ENCODE assay signal across 13 mouse cellular contexts in genomic region chr3:105900716-105901115, GRCm38 (mm10). TPM values are rescaled to one million over a fixed set of nuclear protein-coding genes. Genes with fewer than 3 reads are reported as not detected.
DNase-seq lines count a peak whose midpoint lies in the region; ATAC-seq and TF ChIP-seq lines count a peak whose summit lies in the region.
"Had no signal": no experiment of that assay in that cellular context is flagged by ENCODE, and none has a peak within 500 bp of the region (broad histone marks: within the 10 kb centered on the region; RNA-seq: fewer than 3 reads in every experiment).

No protein-coding gene starts in this region.

- H3K27ac ChIP-seq in kidney, embryonic 14.5 days (ENCODE audit: low read depth, low read length): no peak overlapping the region
- H3K27ac ChIP-seq in MEL (ENCODE audit: control insufficient read depth, low read depth, low read length): no peak overlapping the region
- H3K27ac ChIP-seq: heart, embryonic 13.5 days; hindbrain, postnatal 0 days; midbrain, embryonic 12.5 days; neural tube, embryonic 15.5 days had no signal

- TF ChIP-seq CTCF in MEL (IDR thresholded peaks at IDR 0.05 in 2 of 3, conservative IDR thresholded peaks at IDR 0.05 in 1 of 3; ENCODE audit: control insufficient read depth in 1 of 3, insufficient read depth in 1 of 3, low read depth in 2 of 3, low read length in 3 of 3, poor library complexity in 1 of 3, severe bottlenecking in 1 of 3): no peak

- H3K79me2 ChIP-seq in MEL (ENCODE audit: control insufficient read depth, insufficient read depth, low read length, poor library complexity): no peaks in the 10 kb centered on the region

- DNase-seq in kidney, adult 9 months: peak; percentile 19
- no peak for DNase-seq in MEL (ENCODE audit: low read depth, low spot score)
- peak; percentile 90 for DNase-seq in splenic B cell, adult 2 months (ENCODE audit: low read depth, low spot score)
- no peak for DNase-seq in adrenal gland, postnatal 25 days
- DNase-seq in embryo, embryonic 11 days: no peak
- DNase-seq in gastrocnemius, postnatal 14 days: no peak
- DNase-seq: right cerebral cortex, postnatal 4 days had no signal

- H3K4me1 ChIP-seq in kidney, embryonic 14.5 days (ENCODE audit: control insufficient read depth, insufficient read depth, low read length): no peaks in the 10 kb centered on the region
- peaks cover 9 to 39% of the 10 kb centered on the region in 2 experiments for H3K4me1 ChIP-seq in MEL (ENCODE audit: control insufficient read depth in 1 of 2, insufficient read depth in 2 of 2, low read length in 2 of 2)
- peaks cover 100% of the 10 kb centered on the region for H3K4me1 ChIP-seq in megakaryocyte, embryonic 14.5 days
- H3K4me1 ChIP-seq: midbrain, embryonic 12.5 days; neural tube, embryonic 15.5 days had no signal

- no peak for TF ChIP-seq RAD21 in MEL (IDR thresholded peaks at IDR 0.05; ENCODE audit: low read depth, low read length)

- H3K4me3 ChIP-seq in kidney, embryonic 14.5 days (ENCODE audit: low read length): no peak overlapping the region
- no peak overlapping the region for H3K4me3 ChIP-seq in MEL (ENCODE audit: control insufficient read depth in 1 of 2, insufficient read depth in 1 of 2, low read depth in 2 of 2, low read length in 2 of 2)
- H3K4me3 ChIP-seq in megakaryocyte, embryonic 14.5 days (replicated peaks): peak overlapping the region; percentile 44
- H3K4me3 ChIP-seq: heart, embryonic 13.5 days; midbrain, embryonic 12.5 days; neural tube, embryonic 15.5 days had no signal

- no peak overlapping the region for H3K9ac ChIP-seq in kidney, embryonic 14.5 days (ENCODE audit: low read depth, low read length)
- H3K9ac ChIP-seq in MEL (ENCODE audit: control insufficient read depth, low read depth, low read length, poor library complexity, severe bottlenecking): no peak overlapping the region
- H3K9ac ChIP-seq: heart, embryonic 13.5 days; midbrain, embryonic 12.5 days; neural tube, embryonic 15.5 days had no signal

- no peak for TF ChIP-seq EP300 in MEL (IDR thresholded peaks at IDR 0.05; ENCODE audit: low read depth in 1 of 2, low read length in 2 of 2)

- H3K4me2 ChIP-seq in kidney, embryonic 14.5 days (replicated peaks; ENCODE audit: low read depth, low read length): no peak overlapping the region
- H3K4me2 ChIP-seq: heart, embryonic 13.5 days; midbrain, embryonic 12.5 days; neural tube, embryonic 15.5 days had no signal

- no peak for TF ChIP-seq POLR2A in MEL (IDR thresholded peaks at IDR 0.05; ENCODE audit: control insufficient read depth in 1 of 2, insufficient read depth in 1 of 2, low read depth in 1 of 2, low read length in 2 of 2, poor library complexity in 1 of 2)

- no peaks in the 10 kb centered on the region for H3K36me3 ChIP-seq in kidney, embryonic 14.5 days (ENCODE audit: control insufficient read depth, insufficient read depth, low read length)
- H3K36me3 ChIP-seq in MEL (ENCODE audit: control insufficient read depth in 1 of 2, insufficient read depth in 2 of 2, low read length in 2 of 2): peaks cover 0 to 32% of the 10 kb centered on the region in 2 experiments; a peak in 2 of 4 replicates
- H3K36me3 ChIP-seq in megakaryocyte, embryonic 14.5 days (replicated peaks; ENCODE audit: low read length): peaks cover 44% of the 10 kb centered on the region
- H3K36me3 ChIP-seq in splenic B cell, adult 2 months (ENCODE audit: control insufficient read depth, insufficient read depth, low read length, poor library complexity, severe bottlenecking): no peaks in the 10 kb centered on the region
- H3K36me3 ChIP-seq: heart, embryonic 13.5 days; midbrain, embryonic 12.5 days; neural tube, embryonic 15.5 days had no signal

- intact Hi-C loops in gastrocnemius, postnatal 14 days (cut with DNase I; ENCODE audit: low total_unique reads): no loop called here

- 84% methylated on average over 3 of the region's 3 CpGs for WGBS in kidney, embryonic 14.5 days

- ATAC-seq in kidney, embryonic 14.5 days (ENCODE audit: low FRiP score, low TSS enrichment): no peak
- ATAC-seq: hindbrain, postnatal 0 days had no signal

- H3K27me3 ChIP-seq in kidney, embryonic 14.5 days (ENCODE audit: control insufficient read depth, insufficient read depth, low read length): no peaks in the 10 kb centered on the region
- H3K27me3 ChIP-seq in MEL (ENCODE audit: control insufficient read depth in 1 of 2, insufficient read depth in 2 of 2, low read length in 2 of 2): no peaks in the 10 kb centered on the region
- no peaks in the 10 kb centered on the region for H3K27me3 ChIP-seq in megakaryocyte, embryonic 14.5 days (replicated peaks)
- H3K27me3 ChIP-seq in splenic B cell, adult 2 months (ENCODE audit: control insufficient read depth, insufficient read depth, low read length, poor library complexity, severe bottlenecking): no peaks in the 10 kb centered on the region
- H3K27me3 ChIP-seq: midbrain, embryonic 12.5 days; neural tube, embryonic 15.5 days had no signal

- no peaks in the 10 kb centered on the region for H3K9me3 ChIP-seq in kidney, embryonic 14.5 days (ENCODE audit: control insufficient read depth, low read length)
- no peaks in the 10 kb centered on the region for H3K9me3 ChIP-seq in MEL (replicated peaks; ENCODE audit: insufficient read depth, low read length)
- no peaks in the 10 kb centered on the region for H3K9me3 ChIP-seq in megakaryocyte, embryonic 14.5 days
- H3K9me3 ChIP-seq: heart, embryonic 13.5 days; midbrain, embryonic 12.5 days; neural tube, embryonic 15.5 days had no signal

TF ChIP-seq in MEL, 35 proteins besides CTCF, POLR2A, EP300 and RAD21:
- TF ChIP-seq MAX (IDR thresholded peaks at IDR 0.05; ENCODE audit: low read length) (0 out of 2 replicates have a peak, but pooled peaks have one; percentile 29), POLR2AphosphoS2 (IDR thresholded peaks at IDR 0.05; ENCODE audit: low read length) (no peak), MYC (IDR thresholded peaks at IDR 0.05; ENCODE audit: low read depth, low read length) (0 out of 2 replicates have a peak, but pooled peaks have one; percentile 26)
TF ChIP-seq in MEL: peak in this region for 2.

RNA-seq across cellular contexts. Expression of gene Tmigd3, which starts 30.0 kb away (rescaled TPM):
- 0.53 TPM in 1 of 2 replicates, not detected in the other for polyA plus RNA-seq in kidney, embryonic 14.5 days (2014; fragmentation: Nextera tagmentation; extraction: Ambion mirVana)
- 0.27 and 0.39 TPM in 2 replicates for total RNA-seq in MEL (2012; rRNA removed)
- under 1 TPM in 1 of 2 experiments, not detected in 1; 0.36 TPM for polyA plus RNA-seq in MEL (2012; ENCODE audit: insufficient read depth in 1 of 2, insufficient read length in 2 of 2, low read depth in 1 of 2, low replicate concordance in 2 of 2, missing spikeins in 1 of 2)
- not detected in 2 replicates for polyA plus RNA-seq in megakaryocyte, embryonic 14.5 days (2012; ENCODE audit: insufficient read depth, low replicate concordance)
- not detected in 2 replicates for total RNA-seq in adrenal gland, postnatal 25 days (2021)
- total RNA-seq in gastrocnemius, postnatal 14 days (2021): not detected
- total RNA-seq: hindbrain, postnatal 0 days had no signal
- polyA plus RNA-seq: hindbrain, postnatal 0 days; midbrain, embryonic 12.5 days; neural tube, embryonic 15.5 days had no signal

RNA-seq across cellular contexts. Expression of gene Adora3, which starts 30.1 kb away (rescaled TPM):
- 0.18 TPM in 1 of 2 replicates, not detected in the other for polyA plus RNA-seq in kidney, embryonic 14.5 days (2014; fragmentation: Nextera tagmentation; extraction: Ambion mirVana)
- total RNA-seq in MEL (2012; rRNA removed): 0.36 and 0.42 TPM in 2 replicates
- under 1 TPM in 1 of 2 experiments, not detected in 1; 0.65 TPM for polyA plus RNA-seq in MEL (2012; ENCODE audit: insufficient read depth in 1 of 2, insufficient read length in 2 of 2, low read depth in 1 of 2, low replicate concordance in 2 of 2, missing spikeins in 1 of 2)
- 0.19 TPM in 1 of 2 replicates, not detected in the other for polyA plus RNA-seq in megakaryocyte, embryonic 14.5 days (2012; ENCODE audit: insufficient read depth, low replicate concordance)
- not detected in 2 replicates for total RNA-seq in adrenal gland, postnatal 25 days (2021)
- total RNA-seq in gastrocnemius, postnatal 14 days (2021): not detected
- polyA plus RNA-seq: midbrain, embryonic 12.5 days had no signal

RNA-seq across cellular contexts. Expression of gene I830077J02Rik, which starts 31.7 kb away (rescaled TPM):
- 0.64 and 0.70 TPM in 2 replicates for polyA plus RNA-seq in kidney, embryonic 14.5 days (2014; fragmentation: Nextera tagmentation; extraction: Ambion mirVana)
- 2.8 and 5.9 TPM in 2 replicates for total RNA-seq in MEL (2012; rRNA removed)
- polyA plus RNA-seq in MEL (2012; ENCODE audit: insufficient read depth in 1 of 2, insufficient read length in 2 of 2, low read depth in 1 of 2, low replicate concordance in 2 of 2, missing spikeins in 1 of 2): 1 to 10 TPM in 1 of 2 experiments, not detected in 1; 9.4 TPM
- polyA plus RNA-seq in megakaryocyte, embryonic 14.5 days (2012; ENCODE audit: insufficient read depth, low replicate concordance): 34.4 and 41.9 TPM in 2 replicates
- 0.49 and 0.57 TPM in 2 replicates for total RNA-seq in adrenal gland, postnatal 25 days (2021)
- total RNA-seq in gastrocnemius, postnatal 14 days (2021): under 1 TPM; 0.44 to 0.74 TPM

RNA-seq across cellular contexts. Expression of gene Wdr77, which starts 58.5 kb away (rescaled TPM):
- polyA plus RNA-seq in kidney, embryonic 14.5 days (2014; fragmentation: Nextera tagmentation; extraction: Ambion mirVana): 117 and 188 TPM in 2 replicates
- total RNA-seq in MEL (2012; rRNA removed): 103 and 116 TPM in 2 replicates
- 100 to 1,000 TPM in 1 of 2 experiments, not detected in 1; 204 TPM for polyA plus RNA-seq in MEL (2012; ENCODE audit: insufficient read depth in 1 of 2, insufficient read length in 2 of 2, low read depth in 1 of 2, low replicate concordance in 2 of 2, missing spikeins in 1 of 2)
- 39.6 and 78.6 TPM in 2 replicates for polyA plus RNA-seq in megakaryocyte, embryonic 14.5 days (2012; ENCODE audit: insufficient read depth, low replicate concordance)
- total RNA-seq in adrenal gland, postnatal 25 days (2021): 63.9 and 69.2 TPM in 2 replicates
- total RNA-seq in gastrocnemius, postnatal 14 days (2021): 10 to 100 TPM; 30.2 to 38.2 TPM

RNA-seq across cellular contexts. Expression of gene Atp5f1, which starts 59.2 kb away (rescaled TPM):
- 515 and 618 TPM in 2 replicates for polyA plus RNA-seq in kidney, embryonic 14.5 days (2014; fragmentation: Nextera tagmentation; extraction: Ambion mirVana)
- total RNA-seq in MEL (2012; rRNA removed): 309 and 313 TPM in 2 replicates
- 100 to 1,000 TPM in 1 of 2 experiments, not detected in 1; 344 TPM for polyA plus RNA-seq in MEL (2012; ENCODE audit: insufficient read depth in 1 of 2, insufficient read length in 2 of 2, low read depth in 1 of 2, low replicate concordance in 2 of 2, missing spikeins in 1 of 2)
- 260 and 290 TPM in 2 replicates for polyA plus RNA-seq in megakaryocyte, embryonic 14.5 days (2012; ENCODE audit: insufficient read depth, low replicate concordance)
- 328 and 344 TPM in 2 replicates for total RNA-seq in adrenal gland, postnatal 25 days (2021)
- total RNA-seq in gastrocnemius, postnatal 14 days (2021): 100 to 1,000 TPM; 598 to 698 TPM

Comparison
In these comparisons a context has a peak if more than half of its experiments do, and no peak if none do; other contexts are left out.
1. DNase-seq: peak in kidney, adult 9 months (single experiment) and splenic B cell, adult 2 months (single experiment); none in MEL (single experiment), adrenal gland, postnatal 25 days (single experiment), embryo, embryonic 11 days (single experiment) and gastrocnemius, postnatal 14 days (single experiment).